Mouse (Mus musculus) left cerebral cortex, postnatal 14 days (tissue): ENCODE data around the gene Mlycd. TPM values are rescaled to one million over a fixed set of nuclear protein-coding genes. Genes with fewer than 3 reads are reported as not detected.

Experiments used
- DNase-seq, 2 experiments: peaks; one replicate each; pipeline ENCODE4 v3.0.0; 2021 to 2022; ENCODE audit warnings: low spot score in 2 of 2, mixed read lengths in 1 of 2
- intact Hi-C: fragments of 180-260 bp; cut with DNase I; formaldehyde crosslinking; loops from one replicate; pipeline ENCODE4 v1.15.1; 2025
- total RNA-seq, 2 experiments: library from RNA; stranded (reverse); gene quantifications; 2 replicates each; pipeline ENCODE4 v1.2.3; 2021

The Mlycd gene
- total RNA-seq, 2 experiments from 2014 or later, result 25.7 to 28.0 TPM

GRCm38 (mm10) chr8:119446990-119447780, 52.5 kb downstream of the Mlycd start:
- intact Hi-C loops, result loop anchor here (1.0 to 10.0 kb wide), 5 partner anchors 50 to 328 kb away; partner anchors contain the start of genes Taf1c and Tldc1
- no peak for DNase-seq

- intact Hi-C loops, result loop anchor here (2.0 to 10.0 kb wide), 4 partner anchors 49 to 327 kb away; partner anchors contain the start of genes Taf1c and Tldc1
- no peak for DNase-seq
Measured at GRCm38 (mm10) chr8:119447781-119448170, 53.1 kb downstream of the Mlycd start.

GRCm38 (mm10) chr8:119449627-119450026, 54.9 kb downstream of the Mlycd start:
- DNase-seq, result peak; percentile 50 to 59
- intact Hi-C loops, result loop anchor here (10.0 kb wide), 2 partner anchors 75 to 325 kb away; partner anchors contain the start of gene Tldc1

GRCm38 (mm10) chr8:119451131-119451530, 56.5 kb downstream of the Mlycd start:
- intact Hi-C loops, result no loop called here
- DNase-seq, result no peak

GRCm38 (mm10) chr8:119452919-119453318, 58.2 kb downstream of the Mlycd start:
- intact Hi-C loops, result no loop called here
- no peak for DNase-seq

- intact Hi-C loops, result no loop called here
- no peak for DNase-seq
Measured at GRCm38 (mm10) chr8:119456045-119456444, 61.4 kb downstream of the Mlycd start.

GRCm38 (mm10) chr8:119459724-119460123, 65.0 kb downstream of the Mlycd start:
- intact Hi-C loops, result no loop called here
- DNase-seq, result no peak

Other genes with a start within 250 kb of the Mlycd start
- 100 to 1,000 TPM; 623 to 630 TPM for gene Hsbp1, start 50.4 kb upstream of the Mlycd start, total RNA-seq
- under 1 TPM; 0.40 to 0.53 TPM for gene Osgin1, start 39.2 kb downstream of the Mlycd start, total RNA-seq
- gene Necab2, start 51.8 kb downstream of the Mlycd start, total RNA-seq, result 10 to 100 TPM; 42.8 to 60.9 TPM
- gene Slc38a8, start 106.8 kb downstream of the Mlycd start, total RNA-seq, result under 1 TPM; 0.17 to 0.22 TPM
- 10 to 100 TPM; 59.3 to 59.5 TPM for gene Mbtps1, start 163.9 kb downstream of the Mlycd start, total RNA-seq
- 10 to 100 TPM; 42.3 to 47.2 TPM for gene Hsdl1, start 180.3 kb downstream of the Mlycd start, total RNA-seq
- gene Dnaaf1, start 180.4 kb downstream of the Mlycd start, total RNA-seq, result under 1 TPM; 0.11 to 0.20 TPM
- 10 to 100 TPM; 10.5 to 12.1 TPM for gene Taf1c, start 210.3 kb downstream of the Mlycd start, total RNA-seq
- under 1 TPM in 1 of 2 experiments, not detected in 1; 0.29 TPM for gene Adad2, start 217.9 kb downstream of the Mlycd start, total RNA-seq
- gene Kcng4, start 240.8 kb downstream of the Mlycd start, total RNA-seq, result 1 to 10 TPM; 2.2 to 2.4 TPM